Mouse (Mus musculus): Measurements from ENCODE around the gene Itpkb.
A peak's percentile ranks its signal among the peaks of the same experiment; 100 is the strongest.

DNA sequence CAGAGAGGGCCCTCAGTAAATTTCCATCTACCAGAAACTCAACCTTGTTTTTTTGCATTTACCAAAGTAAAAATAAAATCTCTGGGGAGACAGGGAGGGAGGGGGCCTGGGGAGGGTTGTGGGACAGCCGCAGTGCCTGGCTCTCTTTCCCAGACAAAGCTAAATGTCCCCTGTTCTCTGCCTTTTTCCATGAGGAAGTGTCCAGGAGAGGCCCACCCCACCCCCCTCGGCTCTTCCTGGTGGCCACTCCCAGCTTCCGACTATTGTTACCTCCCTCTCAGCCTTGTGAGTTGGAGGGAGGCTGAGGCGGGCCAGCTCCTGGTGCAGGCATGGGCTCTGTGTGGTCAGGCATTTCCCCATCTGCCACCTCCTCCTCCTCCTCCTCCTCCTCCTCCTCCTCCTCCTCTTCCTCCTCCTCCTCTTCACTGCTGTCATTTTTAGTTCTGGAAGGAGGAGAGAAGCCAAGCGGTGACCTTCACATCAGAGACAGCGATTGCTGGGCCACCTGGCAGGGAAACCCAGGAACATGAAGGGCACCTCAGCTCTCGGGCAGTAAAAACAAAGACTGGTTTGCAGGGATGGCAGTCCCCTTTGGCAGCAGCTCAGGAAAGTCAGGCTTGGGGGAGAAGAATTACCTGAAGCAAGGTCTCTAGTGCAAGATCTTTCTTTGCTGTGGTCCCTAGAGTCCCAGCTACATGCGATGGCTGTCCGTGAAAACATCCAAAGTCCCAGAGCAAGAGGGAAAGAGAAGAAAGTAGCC is 75.5 kb downstream of the Itpkb start:
- TF ChIP-seq CTCF (IDR thresholded peaks at IDR 0.05; ENCODE audit: low read depth) (no peak), EP300 (IDR thresholded peaks at IDR 0.05; ENCODE audit: low read depth) (peak; percentile 61; the same call in 1 of the 2 replicates)
